Mouse (Mus musculus): ENCODE results near the gene Ak7.

The Ak7 gene

GRCm38 (mm10) chr12:105705799-105706487, at the start of gene Ak7:
Gene Ak7 (plus strand): TSS chr12:105705976.
- in situ Hi-C loops (cut with MboI, MseI) = loop anchor here (10.0 kb wide), 1 partner anchor 1631 kb away; no protein-coding TSS in a partner anchor

- in situ Hi-C loops (cut with MboI, MseI) = no loop called here
Observed at GRCm38 (mm10) chr12:105676274-105676673, 29.5 kb upstream of the Ak7 start.

- in situ Hi-C loops (cut with MboI, MseI) = no loop called here
Observed at GRCm38 (mm10) chr12:105678211-105678610, 27.6 kb upstream of the Ak7 start.

- in situ Hi-C loops (cut with MboI, MseI) = no loop called here
Observed at GRCm38 (mm10) chr12:105678762-105679161, 27.0 kb upstream of the Ak7 start.

GRCm38 (mm10) chr12:105683933-105684901, 21.6 kb upstream of the Ak7 start, which contains the start of gene Gskip:
Gene Gskip (plus strand): TSS chr12:105684829.
- in situ Hi-C loops (cut with MboI, MseI) = loop anchor here (5.0 to 10.0 kb wide), 2 partner anchors 611 to 937 kb away; no protein-coding TSS in a partner anchor

- in situ Hi-C loops (cut with MboI, MseI) = loop anchor here (10.0 kb wide), 1 partner anchor 610 kb away; no protein-coding TSS in a partner anchor
Observed at GRCm38 (mm10) chr12:105685001-105685691, 20.6 kb upstream of the Ak7 start, which contains the start of gene Atg2b. Gene Atg2b (minus strand): TSS chr12:105685211.

- in situ Hi-C loops (cut with MboI, MseI) = loop anchor here (10.0 kb wide), 1 partner anchor 608 kb away; no protein-coding TSS in a partner anchor
Observed at GRCm38 (mm10) chr12:105686791-105687190, 19.0 kb upstream of the Ak7 start.

GRCm38 (mm10) chr12:105687416-105687815, 18.4 kb upstream of the Ak7 start:
- in situ Hi-C loops (cut with MboI, MseI) = loop anchor here (10.0 kb wide), 1 partner anchor 607 kb away; no protein-coding TSS in a partner anchor

GRCm38 (mm10) chr12:105688546-105688945, 17.2 kb upstream of the Ak7 start:
- in situ Hi-C loops (cut with MboI, MseI) = loop anchor here (10.0 kb wide), 1 partner anchor 606 kb away; no protein-coding TSS in a partner anchor

- in situ Hi-C loops (cut with MboI, MseI) = loop anchor here (10.0 kb wide), 1 partner anchor 605 kb away; no protein-coding TSS in a partner anchor
Observed at GRCm38 (mm10) chr12:105689435-105689834, 16.3 kb upstream of the Ak7 start.

- in situ Hi-C loops (cut with MboI, MseI) = no loop called here
Observed at GRCm38 (mm10) chr12:105694021-105694420, 11.8 kb upstream of the Ak7 start.

- in situ Hi-C loops (cut with MboI, MseI) = no loop called here
Observed at GRCm38 (mm10) chr12:105695848-105696247, 9.9 kb upstream of the Ak7 start.

GRCm38 (mm10) chr12:105697104-105697780, 8.5 kb upstream of the Ak7 start:
- in situ Hi-C loops (cut with MboI, MseI) = no loop called here

- in situ Hi-C loops (cut with MboI, MseI) = loop anchor here (10.0 kb wide), 1 partner anchor 1626 kb away; no protein-coding TSS in a partner anchor
Observed at GRCm38 (mm10) chr12:105700433-105700832, 5.3 kb upstream of the Ak7 start.

- in situ Hi-C loops (cut with MboI, MseI) = no loop called here
Observed at GRCm38 (mm10) chr12:105718616-105719015, 12.8 kb downstream of the Ak7 start.

GRCm38 (mm10) chr12:105720196-105720595, 14.4 kb downstream of the Ak7 start:
- in situ Hi-C loops (cut with MboI, MseI) = no loop called here

- in situ Hi-C loops (cut with MboI, MseI) = no loop called here
Observed at GRCm38 (mm10) chr12:105721452-105722132, 15.8 kb downstream of the Ak7 start.

GRCm38 (mm10) chr12:105722657-105723056, 16.9 kb downstream of the Ak7 start:
- in situ Hi-C loops (cut with MboI, MseI) = no loop called here

- in situ Hi-C loops (cut with MboI, MseI) = no loop called here
Observed at GRCm38 (mm10) chr12:105724616-105725015, 18.8 kb downstream of the Ak7 start.

GRCm38 (mm10) chr12:105725736-105726135, 20.0 kb downstream of the Ak7 start:
- in situ Hi-C loops (cut with MboI, MseI) = no loop called here

Data from T-helper 1 cell (primary cell).